Mouse (Mus musculus) forebrain, embryonic 11.5 days (tissue): ENCODE measurements around the gene Cetn3. TPM values are rescaled to one million over a fixed set of nuclear protein-coding genes. Genes with fewer than 3 reads are reported as not detected.

Experiments used
- ATAC-seq: fragments of 200-750 bp; cut with Nextera tagmentation; replicated peaks from 2 replicates; pipeline ENCODE4 v1.8.0; 2017; ENCODE audit warnings: moderate TSS enrichment; ENCODE audit not compliant: low FRiP score
- DNase-seq: peaks from one replicate; pipeline ENCODE4 v3.0.0-alpha.2; 2017; ENCODE audit warnings: low spot score
- H3K27ac ChIP-seq: fragments of 300-500 bp; sonication (generic); 2 replicates; pipeline ENCODE4 v1.5.1; 2014; ENCODE audit warnings: low read depth, low read length
- H3K27me3 ChIP-seq: fragments of 300-500 bp; sonication (generic); 2 replicates; pipeline ENCODE4 v1.6.1; 2014; ENCODE audit warnings: mild to moderate bottlenecking, low read length, mixed read lengths; ENCODE audit not compliant: control insufficient read depth, insufficient read depth
- H3K36me3 ChIP-seq: fragments of 300-500 bp; sonication (generic); 2 replicates; pipeline ENCODE4 v1.6.1; 2014; ENCODE audit warnings: mild to moderate bottlenecking, low read length, moderate library complexity, mixed read lengths; ENCODE audit not compliant: control insufficient read depth, insufficient read depth
- H3K4me1 ChIP-seq: fragments of 300-500 bp; sonication (generic); replicated peaks from 2 replicates; pipeline ENCODE4 v1.6.1; 2014; ENCODE audit warnings: low read length, mixed read lengths; ENCODE audit not compliant: control insufficient read depth, insufficient read depth
- H3K4me2 ChIP-seq: fragments of 300-500 bp; sonication (generic); 2 replicates; pipeline ENCODE4 v1.6.1; 2014; ENCODE audit warnings: low read depth, mild to moderate bottlenecking, low read length, moderate library complexity, mixed read lengths; ENCODE audit not compliant: severe bottlenecking
- H3K4me3 ChIP-seq: fragments of 300-500 bp; sonication (generic); 2 replicates; pipeline ENCODE4 v1.5.1; 2014; ENCODE audit warnings: low read depth, low read length
- H3K9ac ChIP-seq: fragments of 300-500 bp; sonication (generic); 2 replicates; pipeline ENCODE4 v1.6.1; 2014; ENCODE audit warnings: low read length
- H3K9me3 ChIP-seq: fragments of 300-500 bp; sonication (generic); 2 replicates; pipeline ENCODE4 v1.6.1; 2016; ENCODE audit warnings: low read length, mixed read lengths; ENCODE audit not compliant: control insufficient read depth
- WGBS: fragments of 180-500 bp; shearing (Covaris S2); extraction: QIAGEN DNeasy Blood & Tissue Kit; methylation state at CpG from one replicate; pipeline ENCODE4 v1.1.7; 2014; 5-methylcytosine and 5-hydroxymethylcytosine counted together
- polyA plus RNA-seq: library from polyadenylated mRNA; unstranded; fragments of >200 nt; fragmentation: Nextera tagmentation; extraction: Ambion mirVana; gene quantifications from 2 replicates; pipeline ENCODE4 v1.2.1, GENCODE M21; 2014

Cetn3 gene
- polyA plus RNA-seq, 1 experiment from 2014 or later, result 302 TPM

GRCm38 (mm10) chr13:81791861-81792260 is 9.0 kb downstream of the Cetn3 start:
- H3K27ac ChIP-seq, result no peak overlapping the region
- WGBS, result 87% methylated on average over 8 of the region's 8 CpGs
- H3K9ac ChIP-seq, result no peak overlapping the region
- H3K36me3 ChIP-seq, result no peaks in the 10 kb centered on the region; the same call in 1 of the 2 replicates
- no peaks in the 10 kb centered on the region for H3K4me1 ChIP-seq
- ATAC-seq, result no peak
- H3K4me2 ChIP-seq, result no peak overlapping the region
- no peaks in the 10 kb centered on the region for H3K9me3 ChIP-seq
- H3K4me3 ChIP-seq, result no peak overlapping the region
- no peak for DNase-seq
- no peaks in the 10 kb centered on the region for H3K27me3 ChIP-seq

- ATAC-seq, result no peak
- Histone ChIP-seq H3K4me1 (no peaks in the 10 kb centered on the region), H3K36me3 (no peaks in the 10 kb centered on the region), H3K9ac (no peak overlapping the region), H3K9me3 (no peaks in the 10 kb centered on the region), H3K27me3 (no peaks in the 10 kb centered on the region), H3K27ac (no peak overlapping the region), H3K4me2 (no peak overlapping the region), H3K4me3 (no peak overlapping the region)
- WGBS, result 83% methylated on average over 1 of the region's 1 CpGs
- DNase-seq, result no peak
These were observed 11.0 kb downstream of the Cetn3 start for GRCm38 (mm10) chr13:81793850-81794249.

- DNase-seq (no peak), ATAC-seq (no peak)
- Histone ChIP-seq H3K27ac (no peak overlapping the region), H3K4me2 (no peak overlapping the region), H3K4me1 (no peaks in the 10 kb centered on the region), H3K9me3 (no peaks in the 10 kb centered on the region), H3K4me3 (no peak overlapping the region), H3K36me3 (no peaks in the 10 kb centered on the region), H3K9ac (no peak overlapping the region), H3K27me3 (no peaks in the 10 kb centered on the region)
- 52% methylated on average over 3 of the region's 3 CpGs for WGBS
These were observed 18.2 kb downstream of the Cetn3 start for GRCm38 (mm10) chr13:81801121-81801520.

GRCm38 (mm10) chr13:81803713-81804112 is 20.8 kb downstream of the Cetn3 start:
- no peak for ATAC-seq
- H3K4me3 ChIP-seq, result no peak overlapping the region
- no peak overlapping the region for H3K4me2 ChIP-seq
- WGBS, result 96% methylated on average over 4 of the region's 4 CpGs
- H3K27ac ChIP-seq, result no peak overlapping the region
- no peaks in the 10 kb centered on the region for H3K27me3 ChIP-seq
- no peak overlapping the region for H3K9ac ChIP-seq
- no peaks in the 10 kb centered on the region for H3K9me3 ChIP-seq
- no peaks in the 10 kb centered on the region for H3K4me1 ChIP-seq
- DNase-seq, result no peak
- H3K36me3 ChIP-seq, result no peaks in the 10 kb centered on the region

- Histone ChIP-seq H3K4me3 (no peak overlapping the region), H3K9ac (no peak overlapping the region), H3K27ac (no peak overlapping the region), H3K4me1 (no peaks in the 10 kb centered on the region), H3K9me3 (no peaks in the 10 kb centered on the region), H3K27me3 (no peaks in the 10 kb centered on the region), H3K4me2 (no peak overlapping the region), H3K36me3 (no peaks in the 10 kb centered on the region)
- no peak for DNase-seq
- no peak for ATAC-seq
These were observed 39.9 kb downstream of the Cetn3 start for GRCm38 (mm10) chr13:81822750-81823149.

- no peak overlapping the region for H3K4me3 ChIP-seq
- DNase-seq (no peak), ATAC-seq (no peak)
- H3K4me1 ChIP-seq, result no peaks in the 10 kb centered on the region
- no peaks in the 10 kb centered on the region for H3K9me3 ChIP-seq
- no peak overlapping the region for H3K9ac ChIP-seq
- H3K27me3 ChIP-seq, result no peaks in the 10 kb centered on the region
- no peaks in the 10 kb centered on the region for H3K36me3 ChIP-seq
- no peak overlapping the region for H3K27ac ChIP-seq
- WGBS, result 85% methylated on average over 11 of the region's 11 CpGs
- no peak overlapping the region for H3K4me2 ChIP-seq
These were observed 41.9 kb downstream of the Cetn3 start for GRCm38 (mm10) chr13:81824576-81825330.

GRCm38 (mm10) chr13:81828486-81828885 is 45.6 kb downstream of the Cetn3 start:
- Histone ChIP-seq H3K9ac (no peak overlapping the region), H3K4me1 (no peaks in the 10 kb centered on the region), H3K9me3 (no peaks in the 10 kb centered on the region), H3K27me3 (no peaks in the 10 kb centered on the region), H3K4me2 (no peak overlapping the region), H3K36me3 (no peaks in the 10 kb centered on the region), H3K4me3 (no peak overlapping the region), H3K27ac (no peak overlapping the region)
- DNase-seq (no peak), ATAC-seq (no peak)
- 82% methylated on average over 6 of the region's 6 CpGs for WGBS

GRCm38 (mm10) chr13:81831838-81832237 is 49.0 kb downstream of the Cetn3 start:
- H3K4me1 ChIP-seq, result no peaks in the 10 kb centered on the region
- H3K4me3 ChIP-seq, result no peak overlapping the region
- H3K4me2 ChIP-seq, result no peak overlapping the region
- H3K27ac ChIP-seq, result no peak overlapping the region
- 92% methylated on average over 7 of the region's 7 CpGs for WGBS
- H3K9me3 ChIP-seq, result no peaks in the 10 kb centered on the region
- H3K27me3 ChIP-seq, result no peaks in the 10 kb centered on the region
- no peak overlapping the region for H3K9ac ChIP-seq
- H3K36me3 ChIP-seq, result no peaks in the 10 kb centered on the region
- DNase-seq, result no peak
- ATAC-seq, result no peak
